Mouse (Mus musculus) bone marrow macrophage, adult 2 months (primary cell): Measurements from ENCODE around the gene Cdk5r2.

ENCODE experiments used
- CTCF ChIP-seq: IDR thresholded peaks from 2 replicates; pipeline ENCODE4 v1.5.1; 2012; ENCODE audit warnings: low read depth, mild to moderate bottlenecking, low read length, moderate library complexity
- POLR2A ChIP-seq: IDR thresholded peaks from 2 replicates; pipeline ENCODE4 v1.6.1; 2012; ENCODE audit warnings: mild to moderate bottlenecking, low read depth, low read length, borderline replicate concordance

DNA sequence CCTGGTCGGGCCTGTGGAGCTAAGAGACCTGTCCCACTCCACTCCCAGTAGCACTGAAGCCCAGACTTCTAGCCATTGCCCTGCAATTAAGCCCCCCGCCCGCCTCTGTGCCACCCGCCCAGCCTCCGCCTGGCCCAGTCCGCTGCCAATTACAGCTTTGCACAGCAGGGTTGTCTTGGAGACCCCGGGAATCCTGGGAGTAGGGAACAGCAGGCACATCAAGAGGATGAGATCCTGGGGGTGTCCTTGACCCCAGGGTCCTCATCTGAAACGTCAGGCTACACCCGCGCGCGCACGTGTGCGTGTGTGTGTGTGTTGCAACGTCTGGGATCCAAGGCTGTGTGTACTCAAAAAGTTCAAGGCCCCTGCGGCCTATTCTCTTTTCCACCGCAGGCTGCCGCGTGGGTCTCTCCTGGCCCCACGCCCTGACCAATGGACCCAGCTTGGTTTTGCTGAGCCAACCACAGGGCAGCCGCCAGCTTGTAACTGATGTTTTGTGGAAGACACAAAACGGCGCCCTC, 47.1 kb upstream of the Cdk5r2 start:
- TF ChIP-seq POLR2A (no peak), CTCF (no peak)
